Mouse (Mus musculus): ENCODE results near the gene Parg. TPM values are rescaled to one million over a fixed set of nuclear protein-coding genes. Genes with fewer than 3 reads are reported as not detected.

The Parg gene
- polyA plus RNA-seq (2012; rRNA removed): 16.1 and 16.5 TPM in 2 replicates

DNA sequence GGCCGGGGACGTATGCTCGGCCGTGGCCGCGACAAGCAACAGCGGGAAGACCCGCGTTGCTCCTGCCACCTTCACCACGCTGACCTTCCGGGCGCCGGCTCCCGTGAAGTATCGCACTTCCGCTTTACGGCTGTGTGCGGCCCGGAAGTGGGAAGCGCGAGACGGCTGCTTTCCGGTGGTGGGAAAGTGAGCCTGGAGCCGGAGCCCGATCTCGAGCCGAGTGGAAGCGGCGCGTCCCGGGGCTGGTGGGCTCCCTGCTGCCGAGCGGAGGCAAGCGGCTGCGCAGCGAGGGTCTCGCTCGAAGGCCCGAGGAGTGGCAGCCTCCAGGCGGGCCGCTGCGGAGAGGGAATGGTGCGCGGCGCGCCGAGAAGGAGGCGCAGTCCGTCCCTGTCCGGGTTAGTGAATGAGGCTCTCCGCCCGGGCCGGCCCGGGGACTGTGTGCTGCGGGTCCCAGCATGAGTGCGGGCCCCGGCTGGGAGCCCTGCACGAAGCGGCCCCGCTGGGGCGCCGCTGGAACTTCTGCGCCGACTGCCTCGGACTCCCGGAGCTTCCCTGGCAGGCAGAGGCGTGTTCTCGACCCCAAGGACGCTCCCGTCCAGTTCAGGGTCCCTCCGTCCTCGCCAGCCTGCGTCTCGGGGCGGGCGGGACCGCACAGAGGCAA, at the start of gene Parg, which contains the start of gene Timm23:
Gene Parg, plus strand, starts transcription at position 159 of the 661 bp plus-strand sequence.
Gene Timm23, minus strand, starts transcription at position 108 of the 661 bp plus-strand sequence.
- H3K4me1 ChIP-seq (ENCODE audit: control insufficient read depth, insufficient read depth, low read length): no peaks in the 10 kb centered on the region; the same call in 1 of the 2 replicates
- peak within 1 kb of the TSS; percentile 88 for H3K4me3 ChIP-seq (replicated peaks; ENCODE audit: insufficient read depth, low read depth, low read length)
- TF ChIP-seq POLR2A (IDR thresholded peaks at IDR 0.05; ENCODE audit: borderline replicate concordance, insufficient read depth, low read length) (peak; percentile 55), CTCF (IDR thresholded peaks at IDR 0.05; ENCODE audit: borderline replicate concordance, insufficient read depth, low read depth, low read length) (no peak)
- no peaks in the 10 kb centered on the region for H3K27me3 ChIP-seq (ENCODE audit: control insufficient read depth, insufficient read depth, low read length)
- H3K27ac ChIP-seq (ENCODE audit: insufficient read depth, low read length): peak within 1 kb of the TSS; percentile 35; the same call in 1 of the 2 replicates
- under 1% methylated on average over 76 of the region's 77 CpGs for WGBS
- peak; percentile 90 for DNase-seq

- no peak overlapping the region for H3K27ac ChIP-seq (ENCODE audit: insufficient read depth, low read length)
- DNase-seq: no peak
- no peaks in the 10 kb centered on the region for H3K27me3 ChIP-seq (ENCODE audit: control insufficient read depth, insufficient read depth, low read length)
- TF ChIP-seq CTCF (IDR thresholded peaks at IDR 0.05; ENCODE audit: borderline replicate concordance, insufficient read depth, low read depth, low read length) (no peak), POLR2A (IDR thresholded peaks at IDR 0.05; ENCODE audit: borderline replicate concordance, insufficient read depth, low read length) (no peak)
- 84% methylated on average over 18 of the region's 18 CpGs for WGBS
- H3K4me3 ChIP-seq (replicated peaks; ENCODE audit: insufficient read depth, low read depth, low read length): no peak overlapping the region
- H3K4me1 ChIP-seq (ENCODE audit: control insufficient read depth, insufficient read depth, low read length): no peaks in the 10 kb centered on the region
Observed at GRCm38 (mm10) chr14:32152243-32152965, 49.3 kb upstream of the Parg start.

GRCm38 (mm10) chr14:32153156-32153555, 48.6 kb upstream of the Parg start:
- Histone ChIP-seq H3K4me1 (ENCODE audit: control insufficient read depth, insufficient read depth, low read length) (no peaks in the 10 kb centered on the region), H3K4me3 (replicated peaks; ENCODE audit: insufficient read depth, low read depth, low read length) (no peak overlapping the region), H3K27me3 (ENCODE audit: control insufficient read depth, insufficient read depth, low read length) (no peaks in the 10 kb centered on the region), H3K27ac (ENCODE audit: insufficient read depth, low read length) (no peak overlapping the region)
- TF ChIP-seq CTCF (IDR thresholded peaks at IDR 0.05; ENCODE audit: borderline replicate concordance, insufficient read depth, low read depth, low read length) (no peak), POLR2A (IDR thresholded peaks at IDR 0.05; ENCODE audit: borderline replicate concordance, insufficient read depth, low read length) (no peak)
- no peak for DNase-seq
- 76% methylated on average over 2 of the region's 2 CpGs for WGBS

- no peak overlapping the region for H3K27ac ChIP-seq (ENCODE audit: insufficient read depth, low read length)
- TF ChIP-seq CTCF (IDR thresholded peaks at IDR 0.05; ENCODE audit: borderline replicate concordance, insufficient read depth, low read depth, low read length) (no peak), POLR2A (IDR thresholded peaks at IDR 0.05; ENCODE audit: borderline replicate concordance, insufficient read depth, low read length) (no peak)
- no peak overlapping the region for H3K4me3 ChIP-seq (replicated peaks; ENCODE audit: insufficient read depth, low read depth, low read length)
- no peaks in the 10 kb centered on the region for H3K27me3 ChIP-seq (ENCODE audit: control insufficient read depth, insufficient read depth, low read length)
- DNase-seq: no peak
- WGBS: 87% methylated on average over 6 of the region's 6 CpGs
- H3K4me1 ChIP-seq (ENCODE audit: control insufficient read depth, insufficient read depth, low read length): no peaks in the 10 kb centered on the region
Observed at GRCm38 (mm10) chr14:32154758-32155157, 47.0 kb upstream of the Parg start.

DNA sequence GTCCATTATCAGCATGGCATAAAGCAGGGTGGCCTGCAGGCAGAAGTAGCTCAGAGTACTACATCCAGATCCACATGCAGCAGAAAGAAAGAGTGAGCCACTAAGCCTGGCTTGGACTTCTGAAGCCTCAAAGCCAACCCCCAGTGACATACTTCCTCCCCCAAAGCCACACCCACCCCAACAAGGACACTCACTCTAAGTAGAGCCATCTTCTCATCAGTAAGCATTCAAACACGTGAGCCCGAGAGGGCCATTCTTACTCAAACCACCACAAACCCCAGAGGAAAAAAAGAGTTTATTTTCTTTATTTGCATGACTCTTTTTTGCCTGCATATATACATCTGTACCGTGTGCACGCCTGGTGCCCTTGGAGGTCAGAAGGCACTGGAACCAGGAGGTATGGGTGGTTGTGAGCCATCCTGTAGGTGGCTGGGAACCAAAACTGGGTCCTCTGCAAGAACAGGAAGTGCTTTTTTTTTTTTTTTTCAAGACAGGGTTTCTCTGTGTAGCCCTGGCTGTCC, 42.5 kb upstream of the Parg start:
- Histone ChIP-seq H3K4me3 (replicated peaks; ENCODE audit: insufficient read depth, low read depth, low read length) (peak overlapping the region; percentile 93), H3K27ac (ENCODE audit: insufficient read depth, low read length) (peak overlapping the region; percentile 37; the same call in 1 of the 2 replicates), H3K27me3 (ENCODE audit: control insufficient read depth, insufficient read depth, low read length) (no peaks in the 10 kb centered on the region), H3K4me1 (ENCODE audit: control insufficient read depth, insufficient read depth, low read length) (no peaks in the 10 kb centered on the region)
- DNase-seq: no peak
- WGBS: 31% methylated on average over 4 of the region's 4 CpGs
- TF ChIP-seq POLR2A (IDR thresholded peaks at IDR 0.05; ENCODE audit: borderline replicate concordance, insufficient read depth, low read length) (no peak), CTCF (IDR thresholded peaks at IDR 0.05; ENCODE audit: borderline replicate concordance, insufficient read depth, low read depth, low read length) (no peak)

- Histone ChIP-seq H3K4me1 (ENCODE audit: control insufficient read depth, insufficient read depth, low read length) (no peaks in the 10 kb centered on the region), H3K27me3 (ENCODE audit: control insufficient read depth, insufficient read depth, low read length) (no peaks in the 10 kb centered on the region), H3K4me3 (replicated peaks; ENCODE audit: insufficient read depth, low read depth, low read length) (peak within 1 kb of the TSS; percentile 93), H3K27ac (ENCODE audit: insufficient read depth, low read length) (peak within 1 kb of the TSS; percentile 88)
- WGBS: 1% methylated on average over 40 of the region's 40 CpGs
- no peak for TF ChIP-seq CTCF (IDR thresholded peaks at IDR 0.05; ENCODE audit: borderline replicate concordance, insufficient read depth, low read depth, low read length)
- TF ChIP-seq POLR2A (IDR thresholded peaks at IDR 0.05; ENCODE audit: borderline replicate concordance, insufficient read depth, low read length): peak; percentile 65
- peak; percentile 98 to 99 for DNase-seq
Observed at GRCm38 (mm10) chr14:32159690-32160246, 42.0 kb upstream of the Parg start, which contains the start of gene Ncoa4. Gene Ncoa4 (plus strand): TSS chr14:32159865.

GRCm38 (mm10) chr14:32160563-32160962, 41.2 kb upstream of the Parg start:
- WGBS: 27% methylated on average over 7 of the region's 7 CpGs
- no peak for TF ChIP-seq CTCF (IDR thresholded peaks at IDR 0.05; ENCODE audit: borderline replicate concordance, insufficient read depth, low read depth, low read length)
- no peak for TF ChIP-seq POLR2A (IDR thresholded peaks at IDR 0.05; ENCODE audit: borderline replicate concordance, insufficient read depth, low read length)
- Histone ChIP-seq H3K4me1 (ENCODE audit: control insufficient read depth, insufficient read depth, low read length) (no peaks in the 10 kb centered on the region), H3K4me3 (replicated peaks; ENCODE audit: insufficient read depth, low read depth, low read length) (peak overlapping the region; percentile 93), H3K27ac (ENCODE audit: insufficient read depth, low read length) (no peak overlapping the region), H3K27me3 (ENCODE audit: control insufficient read depth, insufficient read depth, low read length) (no peaks in the 10 kb centered on the region)
- DNase-seq: peak in 1 of 2 experiments; percentile 8
